Mouse (Mus musculus): ENCODE data around the gene Clp1. TPM values are rescaled to one million over a fixed set of nuclear protein-coding genes. Genes with fewer than 3 reads are reported as not detected.

The Clp1 gene
- polyA plus RNA-seq, 1 experiment from 2014 or later: 28.7 TPM

- Histone ChIP-seq H3K27ac (no peak overlapping the region), H3K9me3 (no peaks in the 10 kb centered on the region), H3K9ac (no peak overlapping the region), H3K4me2 (no peak overlapping the region), H3K36me3 (peaks cover 24% of the 10 kb centered on the region), H3K27me3 (no peaks in the 10 kb centered on the region), H3K4me3 (no peak overlapping the region), H3K4me1 (peaks cover 16% of the 10 kb centered on the region)
- WGBS: 94% methylated on average over 14 of the region's 14 CpGs
- no peak for ATAC-seq (ENCODE audit: insufficient number of reproducible peaks, low FRiP score, low TSS enrichment, low read depth)
These were observed 3.3 kb downstream of the Clp1 start for GRCm38 (mm10) chr2:84723856-84724255.

- H3K4me1 ChIP-seq: peaks cover 12% of the 10 kb centered on the region
- no peaks in the 10 kb centered on the region for H3K9me3 ChIP-seq
- no peaks in the 10 kb centered on the region for H3K27me3 ChIP-seq
- H3K4me2 ChIP-seq: no peak overlapping the region
- H3K4me3 ChIP-seq: no peak overlapping the region
- H3K36me3 ChIP-seq: peaks cover 24% of the 10 kb centered on the region
- H3K27ac ChIP-seq: no peak overlapping the region
- no peak for ATAC-seq (ENCODE audit: insufficient number of reproducible peaks, low FRiP score, low TSS enrichment, low read depth)
- WGBS: 83% methylated on average over 3 of the region's 3 CpGs
- H3K9ac ChIP-seq: no peak overlapping the region
These were observed 6.0 kb downstream of the Clp1 start for GRCm38 (mm10) chr2:84721182-84721581.

- WGBS: 95% methylated on average over 2 of the region's 2 CpGs
- no peak overlapping the region for H3K4me3 ChIP-seq
- no peaks in the 10 kb centered on the region for H3K9me3 ChIP-seq
These were observed 6.4 kb downstream of the Clp1 start for GRCm38 (mm10) chr2:84720718-84721117.

GRCm38 (mm10) chr2:84717357-84717756, 9.8 kb downstream of the Clp1 start:
- no peak overlapping the region for H3K27ac ChIP-seq
- ATAC-seq (ENCODE audit: insufficient number of reproducible peaks, low FRiP score, low TSS enrichment, low read depth): no peak
- no peak overlapping the region for H3K4me2 ChIP-seq
- WGBS: 92% methylated on average over 4 of the region's 4 CpGs
- H3K4me1 ChIP-seq: peaks cover 11% of the 10 kb centered on the region
- no peaks in the 10 kb centered on the region for H3K9me3 ChIP-seq
- peaks cover 6% of the 10 kb centered on the region; the same call in 1 of the 2 replicates for H3K36me3 ChIP-seq
- H3K9ac ChIP-seq: no peak overlapping the region
- no peak overlapping the region for H3K4me3 ChIP-seq
- no peaks in the 10 kb centered on the region for H3K27me3 ChIP-seq

More at GRCm38 (mm10) chr2:84720718-84721117, 6.4 kb downstream of the Clp1 start:
- Histone ChIP-seq H3K9ac (no peak overlapping the region), H3K36me3 (peaks cover 24% of the 10 kb centered on the region), H3K27me3 (no peaks in the 10 kb centered on the region), H3K27ac (no peak overlapping the region), H3K4me1 (peaks cover 9% of the 10 kb centered on the region), H3K4me2 (no peak overlapping the region)
- ATAC-seq (ENCODE audit: insufficient number of reproducible peaks, low FRiP score, low TSS enrichment, low read depth): no peak

DNA sequence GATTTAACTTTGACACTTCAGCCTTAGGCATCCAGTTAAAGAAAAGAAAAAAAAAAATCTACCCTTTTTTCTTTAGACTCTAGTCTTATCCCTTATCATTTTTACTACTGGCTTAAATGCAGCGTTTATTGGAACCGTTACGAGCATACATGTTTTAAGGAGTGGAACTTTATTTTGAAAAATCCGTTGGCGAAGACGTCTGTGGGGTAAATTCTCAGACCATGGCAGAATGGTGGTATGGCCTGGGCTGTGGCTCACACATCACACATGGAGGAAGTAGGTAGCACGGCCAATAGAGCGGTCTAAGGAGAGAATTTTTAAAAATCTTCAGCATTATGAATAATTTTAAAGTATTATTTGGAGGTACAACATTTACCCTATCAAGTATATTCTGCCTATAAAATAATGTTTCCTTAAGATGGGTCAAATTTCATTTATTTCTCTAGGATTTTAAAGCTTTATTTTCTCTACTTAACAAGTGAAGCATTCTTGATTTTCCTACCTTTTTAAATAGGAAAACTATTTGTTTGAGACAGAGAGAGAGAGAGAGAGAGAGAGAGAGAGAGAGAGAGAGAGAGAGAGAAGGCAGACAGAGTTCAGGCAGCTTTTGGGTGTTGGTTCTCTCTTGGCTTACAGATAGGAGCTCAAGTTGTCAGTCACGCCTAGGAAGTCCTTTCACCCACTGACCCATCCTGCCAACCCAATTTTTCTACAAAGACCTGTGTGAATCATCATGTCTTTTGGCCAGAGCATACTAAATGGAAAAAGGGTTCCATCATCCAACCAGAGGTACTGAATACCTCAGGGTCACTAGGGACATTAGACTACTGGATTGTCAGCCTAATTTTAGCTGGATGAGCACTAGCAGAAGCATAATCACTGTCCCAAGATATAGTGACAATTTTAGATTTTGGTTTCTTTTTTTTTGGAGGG, 10.5 kb downstream of the Clp1 start:
- Histone ChIP-seq H3K4me1 (peaks cover 11% of the 10 kb centered on the region), H3K27me3 (no peaks in the 10 kb centered on the region), H3K4me3 (peak overlapping the region; percentile 91), H3K4me2 (peak overlapping the region; percentile 80), H3K9me3 (no peaks in the 10 kb centered on the region), H3K9ac (peak overlapping the region; percentile 56; the same call in 1 of the 2 replicates), H3K27ac (peak overlapping the region; percentile 99), H3K36me3 (peaks cover 4% of the 10 kb centered on the region; the same call in 1 of the 2 replicates)
- 31% methylated on average over 9 of the region's 9 CpGs for WGBS
- no peak for ATAC-seq (ENCODE audit: insufficient number of reproducible peaks, low FRiP score, low TSS enrichment, low read depth)

DNA sequence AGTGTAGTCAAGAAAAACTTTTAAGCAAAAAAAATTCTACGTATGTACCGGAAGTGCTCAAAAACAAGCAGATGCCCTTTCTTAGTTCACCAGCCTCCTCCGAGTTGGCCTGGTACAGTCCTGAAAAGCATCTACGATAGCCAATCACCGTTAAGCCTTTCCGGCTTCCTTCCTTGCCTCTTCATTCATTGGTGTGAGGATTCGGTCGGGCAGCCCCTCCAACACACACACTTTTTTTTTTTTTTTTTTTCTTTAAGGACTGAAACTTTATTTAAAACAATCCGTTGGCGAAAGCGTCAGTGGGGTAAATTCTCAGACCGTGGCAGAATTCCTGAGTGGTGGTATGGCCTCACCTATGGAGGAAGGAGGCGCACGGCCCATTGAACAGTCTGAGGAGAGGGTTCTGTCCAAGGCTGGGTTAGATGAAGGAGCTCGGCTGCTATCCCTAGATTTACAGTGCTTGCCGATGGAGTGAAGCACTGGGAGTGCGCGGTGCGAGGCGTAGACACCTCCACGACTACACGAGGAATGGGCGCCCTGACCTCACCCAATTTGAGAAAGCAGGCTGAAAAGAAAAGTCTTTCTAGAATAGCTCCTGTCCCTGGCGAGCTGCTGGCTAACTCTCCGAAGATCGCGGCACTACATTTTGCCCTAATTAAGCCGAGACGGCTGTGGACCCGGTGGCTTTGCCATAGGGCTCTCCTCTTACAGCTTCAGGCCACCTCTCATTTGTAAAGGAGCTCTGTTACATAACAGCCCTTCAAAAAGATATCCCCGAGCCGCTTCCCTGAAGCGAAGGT, 11.4 kb downstream of the Clp1 start:
- H3K9me3 ChIP-seq: no peaks in the 10 kb centered on the region
- no peaks in the 10 kb centered on the region for H3K27me3 ChIP-seq
- peak; percentile 96 for ATAC-seq (ENCODE audit: insufficient number of reproducible peaks, low FRiP score, low TSS enrichment, low read depth)
- H3K9ac ChIP-seq: peak overlapping the region; percentile 56
- H3K36me3 ChIP-seq: peaks cover under 1% of the 10 kb centered on the region
- peak overlapping the region; percentile 80 for H3K4me2 ChIP-seq
- H3K27ac ChIP-seq: peak overlapping the region; percentile 99
- peaks cover 11% of the 10 kb centered on the region for H3K4me1 ChIP-seq
- WGBS: under 1% methylated on average over 33 of the region's 33 CpGs
- peak overlapping the region; percentile 91 for H3K4me3 ChIP-seq

- peak within 1 kb of the TSS; percentile 99 for H3K27ac ChIP-seq
- H3K4me2 ChIP-seq: peak within 1 kb of the TSS; percentile 80
- under 1% methylated on average over 106 of the region's 107 CpGs for WGBS
- peak within 1 kb of the TSS; percentile 88 for H3K9ac ChIP-seq
- peaks cover 8% of the 10 kb centered on the region for H3K36me3 ChIP-seq
- peak; percentile 95 for ATAC-seq (ENCODE audit: insufficient number of reproducible peaks, low FRiP score, low TSS enrichment, low read depth)
- no peaks in the 10 kb centered on the region for H3K27me3 ChIP-seq
- peaks cover 11% of the 10 kb centered on the region for H3K4me1 ChIP-seq
- no peaks in the 10 kb centered on the region for H3K9me3 ChIP-seq
- peak within 1 kb of the TSS; percentile 91 for H3K4me3 ChIP-seq
These were observed 12.2 kb downstream of the Clp1 start, which contains the start of gene Zdhhc5 for GRCm38 (mm10) chr2:84714811-84715561. Gene Zdhhc5 (minus strand): TSS chr2:84715180.

- no peak for ATAC-seq (ENCODE audit: insufficient number of reproducible peaks, low FRiP score, low TSS enrichment, low read depth)
- peaks cover 11% of the 10 kb centered on the region for H3K4me1 ChIP-seq
- H3K4me3 ChIP-seq: peak overlapping the region; percentile 91
- H3K27me3 ChIP-seq: no peaks in the 10 kb centered on the region
- H3K4me2 ChIP-seq: peak overlapping the region; percentile 52
- 0% methylated on average over 25 of the region's 26 CpGs for WGBS
- peak overlapping the region; percentile 99 for H3K27ac ChIP-seq
- H3K9me3 ChIP-seq: no peaks in the 10 kb centered on the region
- peak overlapping the region; percentile 88 for H3K9ac ChIP-seq
- peaks cover 12% of the 10 kb centered on the region for H3K36me3 ChIP-seq
These were observed 12.7 kb downstream of the Clp1 start for GRCm38 (mm10) chr2:84714422-84714810.

- H3K27ac ChIP-seq: no peak overlapping the region
- no peak overlapping the region for H3K4me2 ChIP-seq
- no peak overlapping the region for H3K9ac ChIP-seq
- peaks cover 21% of the 10 kb centered on the region for H3K36me3 ChIP-seq
- ATAC-seq (ENCODE audit: insufficient number of reproducible peaks, low FRiP score, low TSS enrichment, low read depth): no peak
- peaks cover 15% of the 10 kb centered on the region for H3K4me1 ChIP-seq
- H3K27me3 ChIP-seq: no peaks in the 10 kb centered on the region
- no peak overlapping the region for H3K4me3 ChIP-seq
- no peaks in the 10 kb centered on the region for H3K9me3 ChIP-seq
- 81% methylated on average over 2 of the region's 2 CpGs for WGBS
These were observed 15.3 kb downstream of the Clp1 start for GRCm38 (mm10) chr2:84711898-84712297.

DNA sequence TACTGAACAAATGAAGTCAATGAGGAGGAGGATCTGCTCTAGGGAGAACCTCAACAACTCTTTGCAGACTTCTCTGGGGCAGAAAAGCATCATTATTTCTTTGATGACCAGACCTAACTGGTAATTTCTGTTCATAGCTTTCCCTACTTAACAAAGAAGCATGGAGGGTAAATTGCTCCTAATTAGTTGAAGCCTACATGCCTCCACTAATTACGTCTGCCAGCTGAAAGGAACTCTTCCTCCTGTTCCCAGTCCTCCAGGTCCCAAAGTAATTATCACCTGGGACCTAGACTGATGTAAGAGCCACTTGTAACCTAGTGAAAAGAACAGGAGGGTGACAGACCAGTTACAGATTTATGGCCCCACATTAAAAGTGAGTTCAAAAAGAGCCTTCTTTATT, 19.6 kb downstream of the Clp1 start:
- H3K27me3 ChIP-seq: no peaks in the 10 kb centered on the region
- no peak overlapping the region for H3K4me3 ChIP-seq
- H3K9ac ChIP-seq: no peak overlapping the region
- H3K9me3 ChIP-seq: no peaks in the 10 kb centered on the region
- WGBS: 27% methylated on average over 1 of the region's 1 CpGs
- no peak overlapping the region for H3K4me2 ChIP-seq
- ATAC-seq (ENCODE audit: insufficient number of reproducible peaks, low FRiP score, low TSS enrichment, low read depth): no peak
- H3K27ac ChIP-seq: no peak overlapping the region
- H3K36me3 ChIP-seq: peaks cover 37% of the 10 kb centered on the region
- 0 out of 2 replicates have a peak, but pooled peaks cover 4% of the 10 kb centered on the region for H3K4me1 ChIP-seq

- WGBS: 74% methylated on average over 1 of the region's 1 CpGs
- Histone ChIP-seq H3K9me3 (no peaks in the 10 kb centered on the region), H3K4me1 (0 out of 2 replicates have a peak, but pooled peaks cover 4% of the 10 kb centered on the region), H3K9ac (no peak overlapping the region), H3K36me3 (peaks cover 39% of the 10 kb centered on the region), H3K4me3 (no peak overlapping the region), H3K27ac (no peak overlapping the region), H3K4me2 (no peak overlapping the region), H3K27me3 (no peaks in the 10 kb centered on the region)
- no peak for ATAC-seq (ENCODE audit: insufficient number of reproducible peaks, low FRiP score, low TSS enrichment, low read depth)
These were observed 21.9 kb downstream of the Clp1 start for GRCm38 (mm10) chr2:84705295-84705694.

All from limb, embryonic 15.5 days (tissue).